Mouse (Mus musculus) midbrain, embryonic 13.5 days (tissue): Measurements from ENCODE around the gene Slc28a3. TPM values are rescaled to one million over a fixed set of nuclear protein-coding genes. Genes with fewer than 3 reads are reported as not detected.

Experiments used
- ATAC-seq: fragments of 200-750 bp; cut with Nextera tagmentation; 2 replicates; pipeline ENCODE4 v1.8.0; 2017; ENCODE audit warnings: mild to moderate bottlenecking, moderate TSS enrichment, moderate library complexity
- H3K27ac ChIP-seq: fragments of 300-500 bp; sonication (generic); 2 replicates; pipeline ENCODE4 v1.5.1; 2015; ENCODE audit warnings: inconsistent platforms, mild to moderate bottlenecking, moderate library complexity
- H3K27me3 ChIP-seq: fragments of 300-500 bp; sonication (generic); 2 replicates; pipeline ENCODE4 v1.6.1; 2015; ENCODE audit warnings: mild to moderate bottlenecking, inconsistent platforms
- H3K36me3 ChIP-seq: fragments of 300-500 bp; sonication (generic); 2 replicates; pipeline ENCODE4 v1.6.1; 2015; ENCODE audit warnings: mild to moderate bottlenecking, inconsistent platforms
- H3K4me1 ChIP-seq: fragments of 300-500 bp; sonication (generic); replicated peaks from 2 replicates; pipeline ENCODE4 v1.6.1; 2015; ENCODE audit warnings: inconsistent platforms
- H3K4me2 ChIP-seq: fragments of 300-500 bp; sonication (generic); replicated peaks from 2 replicates; pipeline ENCODE4 v1.6.1; 2015; ENCODE audit warnings: moderate library complexity, mild to moderate bottlenecking, inconsistent platforms
- H3K4me3 ChIP-seq: fragments of 300-500 bp; sonication (generic); replicated peaks from 2 replicates; pipeline ENCODE4 v1.5.1; 2015; ENCODE audit warnings: mild to moderate bottlenecking, inconsistent platforms
- H3K9ac ChIP-seq: fragments of 300-500 bp; sonication (generic); replicated peaks from 2 replicates; pipeline ENCODE4 v1.6.1; 2015; ENCODE audit warnings: mild to moderate bottlenecking, inconsistent platforms
- H3K9me3 ChIP-seq: fragments of 300-500 bp; sonication (generic); 2 replicates; pipeline ENCODE4 v1.6.1; 2016; ENCODE audit warnings: mild to moderate bottlenecking, inconsistent platforms
- WGBS: fragments of 180-500 bp; shearing (Covaris S2); methylation state at CpG from one replicate; pipeline ENCODE4 v1.1.7; 2015; 5-methylcytosine and 5-hydroxymethylcytosine counted together
- polyA plus RNA-seq: library from polyadenylated mRNA; unstranded; fragments of >200 nt; fragmentation: Nextera tagmentation; extraction: Ambion mirVana; gene quantifications from 2 replicates; pipeline ENCODE4 v1.2.1, GENCODE M21; 2015

Gene Slc28a3
- not detected in 2 replicates for polyA plus RNA-seq

- Histone ChIP-seq H3K4me2 (no peak within 1 kb of the TSS), H3K4me3 (no peak within 1 kb of the TSS), H3K4me1 (no peaks in the 10 kb centered on the region), H3K9ac (no peak within 1 kb of the TSS), H3K27ac (no peak within 1 kb of the TSS), H3K9me3 (no peaks in the 10 kb centered on the region), H3K27me3 (no peaks in the 10 kb centered on the region; the same call in 1 of the 2 replicates), H3K36me3 (no peaks in the 10 kb centered on the region)
- ATAC-seq = no peak
- 12% methylated on average over 12 of the region's 12 CpGs for WGBS
These were observed at the start of gene Slc28a3 for GRCm38 (mm10) chr13:58610716-58611115. Gene Slc28a3 (minus strand): TSS chr13:58610877.

- Histone ChIP-seq H3K4me2 (no peak overlapping the region), H3K4me3 (no peak overlapping the region), H3K9me3 (0 out of 2 replicates have a peak, but pooled peaks cover 3% of the 10 kb centered on the region), H3K4me1 (0 out of 2 replicates have a peak, but pooled peaks cover 8% of the 10 kb centered on the region), H3K36me3 (no peaks in the 10 kb centered on the region), H3K27ac (no peak overlapping the region), H3K27me3 (no peaks in the 10 kb centered on the region), H3K9ac (no peak overlapping the region)
- 0 out of 2 replicates have a peak, but pooled peaks have one; percentile 14 for ATAC-seq
- WGBS = 15% methylated on average over 9 of the region's 9 CpGs
These were observed 47.3 kb upstream of the Slc28a3 start for GRCm38 (mm10) chr13:58657987-58658386.

GRCm38 (mm10) chr13:58656885-58657284, 46.2 kb upstream of the Slc28a3 start:
- Histone ChIP-seq H3K36me3 (no peaks in the 10 kb centered on the region), H3K27me3 (no peaks in the 10 kb centered on the region), H3K9me3 (0 out of 2 replicates have a peak, but pooled peaks cover 3% of the 10 kb centered on the region), H3K4me1 (0 out of 2 replicates have a peak, but pooled peaks cover 8% of the 10 kb centered on the region), H3K4me3 (no peak overlapping the region), H3K27ac (no peak overlapping the region), H3K9ac (no peak overlapping the region), H3K4me2 (no peak overlapping the region)
- ATAC-seq = no peak
- WGBS = 92% methylated on average over 3 of the region's 3 CpGs

- H3K4me1 ChIP-seq = 0 out of 2 replicates have a peak, but pooled peaks cover 8% of the 10 kb centered on the region
- H3K4me3 ChIP-seq = no peak overlapping the region
- H3K36me3 ChIP-seq = no peaks in the 10 kb centered on the region
- H3K9me3 ChIP-seq = 0 out of 2 replicates have a peak, but pooled peaks cover 3% of the 10 kb centered on the region
- H3K9ac ChIP-seq = no peak overlapping the region
- no peak overlapping the region for H3K27ac ChIP-seq
- 81% methylated on average over 10 of the region's 10 CpGs for WGBS
- no peaks in the 10 kb centered on the region for H3K27me3 ChIP-seq
- H3K4me2 ChIP-seq = no peak overlapping the region
- no peak for ATAC-seq
These were observed 44.9 kb upstream of the Slc28a3 start for GRCm38 (mm10) chr13:58655552-58655951.

GRCm38 (mm10) chr13:58640330-58640729, 29.7 kb upstream of the Slc28a3 start:
- peak; percentile 31; the same call in 1 of the 2 replicates for ATAC-seq
- no peaks in the 10 kb centered on the region for H3K36me3 ChIP-seq
- no peak overlapping the region for H3K27ac ChIP-seq
- 0 out of 2 replicates have a peak, but pooled peaks cover 10% of the 10 kb centered on the region for H3K27me3 ChIP-seq
- no peak overlapping the region for H3K4me2 ChIP-seq
- no peaks in the 10 kb centered on the region for H3K4me1 ChIP-seq
- H3K9ac ChIP-seq = no peak overlapping the region
- no peaks in the 10 kb centered on the region for H3K9me3 ChIP-seq
- 9% methylated on average over 6 of the region's 6 CpGs for WGBS
- no peak overlapping the region for H3K4me3 ChIP-seq

DNA sequence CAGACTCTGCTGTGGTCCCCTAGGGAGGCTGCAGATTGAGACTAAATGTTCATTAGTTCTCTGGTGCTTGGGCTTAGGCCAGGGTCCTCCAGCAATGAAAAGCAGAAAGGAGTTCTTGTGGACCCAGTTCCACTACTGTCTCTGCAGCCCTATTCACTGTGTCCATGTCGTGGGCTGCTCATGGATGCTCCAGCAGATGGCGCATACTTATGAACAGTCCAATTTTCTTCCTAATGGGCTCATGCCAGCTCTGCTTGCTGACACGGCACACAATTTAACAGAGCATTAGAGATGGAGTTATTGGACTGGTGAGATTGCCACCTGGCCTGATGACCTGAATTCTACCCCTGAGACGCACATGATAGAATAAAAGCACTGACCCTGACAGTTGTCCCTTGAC, 28.3 kb upstream of the Slc28a3 start:
- H3K4me1 ChIP-seq = no peaks in the 10 kb centered on the region
- H3K9me3 ChIP-seq = no peaks in the 10 kb centered on the region
- H3K27me3 ChIP-seq = 0 out of 2 replicates have a peak, but pooled peaks cover 13% of the 10 kb centered on the region
- 32% methylated on average over 4 of the region's 4 CpGs for WGBS
- no peak overlapping the region for H3K4me2 ChIP-seq
- ATAC-seq = peak; percentile 72
- H3K9ac ChIP-seq = no peak overlapping the region
- H3K4me3 ChIP-seq = no peak overlapping the region
- H3K36me3 ChIP-seq = no peaks in the 10 kb centered on the region
- H3K27ac ChIP-seq = no peak overlapping the region

GRCm38 (mm10) chr13:58637360-58638002, 26.8 kb upstream of the Slc28a3 start:
- Histone ChIP-seq H3K36me3 (no peaks in the 10 kb centered on the region), H3K9me3 (no peaks in the 10 kb centered on the region), H3K4me3 (no peak overlapping the region), H3K9ac (no peak overlapping the region), H3K4me1 (no peaks in the 10 kb centered on the region), H3K27me3 (0 out of 2 replicates have a peak, but pooled peaks cover 13% of the 10 kb centered on the region), H3K4me2 (no peak overlapping the region), H3K27ac (no peak overlapping the region)
- peak; percentile 51; the same call in 1 of the 2 replicates for ATAC-seq
- WGBS = 17% methylated on average over 13 of the region's 13 CpGs

DNA sequence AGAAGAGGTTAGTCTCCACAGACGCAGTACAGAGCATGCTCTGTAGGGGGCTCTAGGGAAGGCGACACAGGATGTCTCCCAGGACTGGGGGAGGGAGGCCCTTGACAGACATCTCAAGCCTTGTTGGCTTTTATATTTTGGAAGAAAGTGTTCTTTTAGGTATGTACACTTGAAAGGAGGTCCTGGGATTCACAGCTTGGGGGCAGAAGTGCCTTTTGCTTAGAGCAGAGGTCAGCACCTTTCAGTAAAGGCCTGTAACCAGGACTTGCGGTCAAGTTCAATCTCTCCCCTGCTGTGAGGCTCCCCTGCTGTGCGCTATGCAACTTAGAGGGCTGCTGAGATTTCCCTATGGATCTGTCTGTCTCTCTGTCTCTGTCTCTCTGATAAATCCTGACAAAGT, 23.2 kb upstream of the Slc28a3 start:
- H3K4me3 ChIP-seq = no peak overlapping the region
- H3K27me3 ChIP-seq = 0 out of 2 replicates have a peak, but pooled peaks cover 13% of the 10 kb centered on the region
- ATAC-seq = no peak
- H3K9ac ChIP-seq = no peak overlapping the region
- H3K27ac ChIP-seq = no peak overlapping the region
- peaks cover 7% of the 10 kb centered on the region for H3K4me1 ChIP-seq
- no peak overlapping the region for H3K4me2 ChIP-seq
- no peaks in the 10 kb centered on the region for H3K9me3 ChIP-seq
- 18% methylated on average over 4 of the region's 4 CpGs for WGBS
- no peaks in the 10 kb centered on the region for H3K36me3 ChIP-seq

DNA sequence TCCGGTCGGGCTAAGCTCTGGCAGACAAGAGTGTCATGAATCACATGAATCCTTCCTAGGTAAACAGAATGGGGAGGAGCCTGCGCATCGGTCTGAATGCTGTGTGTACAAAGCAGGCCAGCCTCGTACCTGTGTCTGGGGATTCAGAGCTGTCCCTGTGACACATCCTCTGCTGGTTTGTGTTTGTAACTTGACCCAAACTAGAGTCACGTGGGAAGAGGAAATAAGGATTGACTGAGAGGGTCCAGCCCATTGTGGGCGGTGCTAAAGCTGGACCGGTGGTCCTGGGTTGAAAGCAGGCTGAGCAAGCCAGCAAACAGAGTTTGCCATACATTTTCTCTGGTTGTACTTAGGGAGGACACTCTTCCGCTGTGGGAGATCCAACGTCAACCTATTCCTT, 20.1 kb upstream of the Slc28a3 start:
- 45% methylated on average over 10 of the region's 10 CpGs for WGBS

DNA sequence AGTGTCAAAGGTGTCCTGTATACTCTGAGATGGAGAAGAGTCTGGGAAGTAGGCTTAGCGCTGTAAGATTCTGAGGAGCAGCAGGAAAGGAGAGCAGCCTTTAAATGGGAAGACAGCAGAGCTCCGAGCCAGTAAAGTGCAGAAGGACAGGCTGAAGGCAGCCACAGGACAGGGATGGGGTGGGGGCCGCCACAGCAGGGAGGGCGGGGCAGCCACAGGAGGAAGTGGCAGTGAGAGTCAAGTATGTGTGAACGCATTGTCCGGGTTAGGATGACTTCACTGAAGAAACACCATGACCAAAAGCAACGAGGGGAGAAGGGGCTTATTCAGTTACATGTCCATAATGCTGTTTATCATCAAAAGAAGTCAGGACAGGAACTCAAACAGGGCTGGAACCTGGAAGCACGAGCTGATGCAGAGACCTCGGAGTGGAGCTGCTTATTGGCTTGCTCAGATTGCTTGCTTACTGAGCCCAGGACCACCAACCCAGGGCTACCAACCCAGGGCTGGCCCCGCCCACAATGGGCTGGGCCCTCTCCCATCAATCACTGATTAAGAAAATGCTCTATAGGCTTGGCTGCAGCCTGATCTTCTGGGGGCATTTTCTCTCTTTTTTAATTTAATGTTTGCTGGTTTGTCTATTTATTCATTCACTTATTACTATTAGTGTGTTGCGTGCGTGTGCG, 18.8 kb upstream of the Slc28a3 start:
- peak overlapping the region; percentile 46 for H3K4me2 ChIP-seq
- peaks cover 7% of the 10 kb centered on the region for H3K4me1 ChIP-seq
- no peaks in the 10 kb centered on the region for H3K27me3 ChIP-seq
- H3K9me3 ChIP-seq = no peaks in the 10 kb centered on the region
- H3K27ac ChIP-seq = no peak overlapping the region
- 24% methylated on average over 13 of the region's 13 CpGs for WGBS
- H3K36me3 ChIP-seq = no peaks in the 10 kb centered on the region
- peak overlapping the region; percentile 25; the same call in 1 of the 2 replicates for H3K9ac ChIP-seq
- peak overlapping the region; percentile 8; the same call in 1 of the 2 replicates for H3K4me3 ChIP-seq
- ATAC-seq = peak; percentile 66; the same call in 1 of the 2 replicates

More for the DNA sequence above, 20.1 kb upstream of the Slc28a3 start:
- Histone ChIP-seq H3K36me3 (no peaks in the 10 kb centered on the region), H3K4me3 (no peak overlapping the region), H3K27me3 (0 out of 2 replicates have a peak, but pooled peaks cover 4% of the 10 kb centered on the region), H3K27ac (no peak overlapping the region), H3K9me3 (no peaks in the 10 kb centered on the region), H3K4me2 (no peak overlapping the region), H3K9ac (no peak overlapping the region), H3K4me1 (peaks cover 7% of the 10 kb centered on the region)
- no peak for ATAC-seq

DNA sequence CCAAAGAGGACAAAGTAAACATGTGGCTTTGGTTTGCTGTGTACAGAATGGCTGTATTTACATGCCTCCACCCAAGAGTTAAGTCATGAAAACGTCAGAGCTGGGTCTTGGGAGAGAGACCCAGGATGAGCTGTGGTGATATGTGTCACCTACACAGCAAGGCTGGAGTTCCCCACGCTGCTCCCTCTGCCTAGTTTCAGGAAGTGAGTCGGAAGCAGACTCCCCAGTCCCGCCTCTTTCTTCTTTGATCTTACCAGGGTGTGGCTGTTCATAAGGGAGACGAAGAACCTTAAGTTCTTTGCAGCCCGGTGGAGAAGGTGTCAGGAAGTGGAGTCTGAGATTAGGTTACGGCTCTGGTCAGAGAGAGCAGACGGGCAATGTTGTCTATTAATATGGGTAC, 12.0 kb upstream of the Slc28a3 start:
- H3K4me1 ChIP-seq = no peaks in the 10 kb centered on the region
- no peaks in the 10 kb centered on the region for H3K9me3 ChIP-seq
- H3K36me3 ChIP-seq = no peaks in the 10 kb centered on the region
- H3K27me3 ChIP-seq = no peaks in the 10 kb centered on the region
- WGBS = 78% methylated on average over 8 of the region's 8 CpGs
- no peak overlapping the region for H3K4me3 ChIP-seq
- no peak for ATAC-seq
- H3K4me2 ChIP-seq = no peak overlapping the region
- no peak overlapping the region for H3K27ac ChIP-seq
- H3K9ac ChIP-seq = no peak overlapping the region

GRCm38 (mm10) chr13:58619301-58619700, 8.6 kb upstream of the Slc28a3 start:
- no peak overlapping the region for H3K9ac ChIP-seq
- no peaks in the 10 kb centered on the region for H3K4me1 ChIP-seq
- no peaks in the 10 kb centered on the region for H3K27me3 ChIP-seq
- ATAC-seq = no peak
- H3K9me3 ChIP-seq = no peaks in the 10 kb centered on the region
- H3K27ac ChIP-seq = no peak overlapping the region
- H3K4me3 ChIP-seq = no peak overlapping the region
- WGBS = 88% methylated on average over 5 of the region's 5 CpGs
- H3K4me2 ChIP-seq = no peak overlapping the region
- H3K36me3 ChIP-seq = no peaks in the 10 kb centered on the region
